Mouse (Mus musculus) C2C12 (cell line): ENCODE measurements around the gene Agap1. TPM values are rescaled to one million over a fixed set of nuclear protein-coding genes. Genes with fewer than 3 reads are reported as not detected.

Experiments
- H3K27me3 ChIP-seq: one replicate; pipeline ENCODE4 v1.6.1; 2011; ENCODE audit not compliant: control insufficient read depth, insufficient read depth, insufficient read length
- H3K36me3 ChIP-seq: one replicate; pipeline ENCODE4 v1.6.1; 2011; ENCODE audit not compliant: control insufficient read depth, insufficient read depth
- H3K4me3 ChIP-seq: one replicate; pipeline ENCODE4 v1.5.1; 2011; ENCODE audit warnings: mild to moderate bottlenecking, control low read depth; ENCODE audit not compliant: poor library complexity, insufficient read depth, severe bottlenecking
- H3K79me2 ChIP-seq: one replicate; pipeline ENCODE4 v1.6.1; 2011; ENCODE audit not compliant: control insufficient read depth, insufficient read depth
- H3K79me3 ChIP-seq: one replicate; pipeline ENCODE4 v1.6.1; 2011; ENCODE audit warnings: low read depth, control low read depth
- H3ac ChIP-seq: one replicate; pipeline ENCODE3; 2011; ENCODE audit warnings: low read depth; ENCODE audit not compliant: control insufficient read depth, insufficient read length
- CEBPB ChIP-seq: IDR thresholded peaks from one replicate; pipeline ENCODE4 v1.6.1; 2011; ENCODE audit warnings: low read depth, mild to moderate bottlenecking, control low read depth, moderate library complexity
- CTCF ChIP-seq: IDR thresholded peaks from one replicate; pipeline ENCODE4 v1.5.1; 2011; ENCODE audit not compliant: control insufficient read depth, insufficient read depth, insufficient read length
- FOSL1 ChIP-seq: IDR thresholded peaks from one replicate; pipeline ENCODE4 v1.8.0; 2011; ENCODE audit warnings: mild to moderate bottlenecking, low read length; ENCODE audit not compliant: poor library complexity, insufficient read depth, severe bottlenecking
- MAX ChIP-seq: IDR thresholded peaks from one replicate; pipeline ENCODE4 v1.6.1; 2011; ENCODE audit warnings: mild to moderate bottlenecking, control low read depth
- MYOD1 ChIP-seq: IDR thresholded peaks from one replicate; pipeline ENCODE4 v1.6.1; 2011; ENCODE audit warnings: low read depth; ENCODE audit not compliant: control insufficient read depth, insufficient read length
- MYOG ChIP-seq: IDR thresholded peaks from one replicate; pipeline ENCODE4 v1.6.1; 2011; ENCODE audit not compliant: control insufficient read depth, insufficient read length; ENCODE audit errors: extremely low read depth
- USF1 ChIP-seq: IDR thresholded peaks from one replicate; pipeline ENCODE4 v1.6.1; 2011; ENCODE audit warnings: low read depth, mild to moderate bottlenecking, control low read depth, moderate library complexity
- polyA plus RNA-seq: library from polyadenylated mRNA; unstranded; fragments of >200 nt; fragmentation: generic; extraction: Trizol; gene quantifications from one replicate; pipeline ENCODE4 v1.2.1, GENCODE M21; 2012; ENCODE audit warnings: missing spikeins

Agap1 gene
- polyA plus RNA-seq, 1 experiment = 14.0 TPM

- no peak overlapping the region for H3ac ChIP-seq
- peaks cover 6% of the 10 kb centered on the region for H3K36me3 ChIP-seq
- no peak overlapping the region for H3K4me3 ChIP-seq
- peaks cover 69% of the 10 kb centered on the region for H3K79me2 ChIP-seq
- peaks cover 33% of the 10 kb centered on the region for H3K79me3 ChIP-seq
- TF ChIP-seq FOSL1 (no peak), CTCF (no peak), MYOD1 (no peak), CEBPB (peak; percentile 11), MYOG (no peak), USF1 (peak; percentile 88), MAX (peak; percentile 23)
- no peaks in the 10 kb centered on the region for H3K27me3 ChIP-seq
Measured at GRCm38 (mm10) chr1:89601349-89601748, 146.7 kb downstream of the Agap1 start.

- Histone ChIP-seq H3K79me2 (peaks cover 57% of the 10 kb centered on the region), H3K79me3 (peaks cover 25% of the 10 kb centered on the region), H3ac (no peak overlapping the region), H3K27me3 (no peaks in the 10 kb centered on the region), H3K36me3 (peaks cover 8% of the 10 kb centered on the region), H3K4me3 (no peak overlapping the region)
- TF ChIP-seq MYOD1 (peak; percentile 99), FOSL1 (no peak), MAX (peak; percentile 40)
Measured at GRCm38 (mm10) chr1:89602879-89603278, 148.3 kb downstream of the Agap1 start.

- H3K36me3 ChIP-seq = peaks cover 21% of the 10 kb centered on the region
- H3K27me3 ChIP-seq = no peaks in the 10 kb centered on the region
- no peak for TF ChIP-seq USF1
- peak; percentile 86 for TF ChIP-seq CTCF
- H3K4me3 ChIP-seq = no peak overlapping the region
- H3K79me2 ChIP-seq = peaks cover 31% of the 10 kb centered on the region
- no peak overlapping the region for H3ac ChIP-seq
- peaks cover 8% of the 10 kb centered on the region for H3K79me3 ChIP-seq
Measured at GRCm38 (mm10) chr1:89606612-89607011, 152.0 kb downstream of the Agap1 start.

- peaks cover 15% of the 10 kb centered on the region for H3K79me2 ChIP-seq
- no peak overlapping the region for H3K4me3 ChIP-seq
- peaks cover 26% of the 10 kb centered on the region for H3K36me3 ChIP-seq
- TF ChIP-seq USF1 = no peak
- TF ChIP-seq MYOD1 = no peak
- no peak for TF ChIP-seq MYOG
- TF ChIP-seq FOSL1 = no peak
- TF ChIP-seq MAX = no peak
- no peak for TF ChIP-seq CEBPB
- TF ChIP-seq CTCF = no peak
- H3K79me3 ChIP-seq = peaks cover under 1% of the 10 kb centered on the region
- H3ac ChIP-seq = no peak overlapping the region
- no peaks in the 10 kb centered on the region for H3K27me3 ChIP-seq
Measured at GRCm38 (mm10) chr1:89608766-89609165, 154.2 kb downstream of the Agap1 start.

GRCm38 (mm10) chr1:89609964-89610363, 155.4 kb downstream of the Agap1 start:
- Histone ChIP-seq H3K79me3 (no peaks in the 10 kb centered on the region), H3K79me2 (peaks cover 6% of the 10 kb centered on the region), H3K27me3 (no peaks in the 10 kb centered on the region), H3K4me3 (no peak overlapping the region), H3ac (no peak overlapping the region), H3K36me3 (peaks cover 26% of the 10 kb centered on the region)
- TF ChIP-seq CTCF (no peak), MYOG (no peak), FOSL1 (no peak), MAX (no peak), MYOD1 (no peak), USF1 (no peak), CEBPB (no peak)

- H3K27me3 ChIP-seq = no peaks in the 10 kb centered on the region
- H3K36me3 ChIP-seq = peaks cover 18% of the 10 kb centered on the region
- H3K79me2 ChIP-seq = peaks cover 6% of the 10 kb centered on the region
- H3K79me3 ChIP-seq = no peaks in the 10 kb centered on the region
- no peak for TF ChIP-seq CEBPB
- TF ChIP-seq CTCF = no peak
- TF ChIP-seq MAX = no peak
- H3ac ChIP-seq = no peak overlapping the region
- no peak overlapping the region for H3K4me3 ChIP-seq
Measured at GRCm38 (mm10) chr1:89611521-89611920, 156.9 kb downstream of the Agap1 start.
